Mouse (Mus musculus) cortical plate, adult 2 months (tissue): ENCODE measurements at regions not wholly inside any gene's neighbourhood (a gene's known extent, or its start where the extent isn't known, plus 50 kb on each side); places are given as distances from the start of the nearest gene placed in this dataset.

ENCODE experiments used
- H3K27ac ChIP-seq: fragments of 200-500 bp; 2 replicates; pipeline ENCODE4 v1.5.1; 2012; ENCODE audit warnings: low read length, control low read depth, inconsistent platforms; ENCODE audit not compliant: insufficient read depth
- H3K4me1 ChIP-seq: fragments of 200-500 bp; 2 replicates; pipeline ENCODE4 v1.6.1; 2011; ENCODE audit warnings: low read length; ENCODE audit not compliant: control insufficient read depth, insufficient read depth
- H3K4me3 ChIP-seq: fragments of 200-500 bp; 2 replicates; pipeline ENCODE4 v1.5.1; 2011; ENCODE audit warnings: mild to moderate bottlenecking, low read length, control low read depth; ENCODE audit not compliant: insufficient read depth
- CTCF ChIP-seq: fragments of 200-500 bp; IDR thresholded peaks from 2 replicates; pipeline ENCODE4 v1.5.1; 2011; ENCODE audit warnings: mild to moderate bottlenecking, control low read depth, low read length; ENCODE audit not compliant: insufficient read depth; ENCODE audit errors: extremely low read depth
- POLR2A ChIP-seq: fragments of 200-500 bp; IDR thresholded peaks from 2 replicates; pipeline ENCODE4 v1.6.1; 2011; ENCODE audit warnings: mild to moderate bottlenecking, low read length, control low read depth; ENCODE audit not compliant: insufficient read depth; ENCODE audit errors: extremely low read depth

GRCm38 (mm10) chr2:115483418-115484288 lies 97.9 kb upstream of the BC052040 start:
- no peak overlapping the region for H3K4me3 ChIP-seq
- no peaks in the 10 kb centered on the region for H3K4me1 ChIP-seq
- no peak overlapping the region for H3K27ac ChIP-seq
- TF ChIP-seq POLR2A (no peak), CTCF (no peak)

GRCm38 (mm10) chr2:115488465-115488864 lies 93.1 kb upstream of the BC052040 start:
- TF ChIP-seq POLR2A (no peak), CTCF (no peak)
- Histone ChIP-seq H3K4me3 (no peak overlapping the region), H3K27ac (no peak overlapping the region), H3K4me1 (no peaks in the 10 kb centered on the region)

GRCm38 (mm10) chr2:115493020-115493419 lies 88.5 kb upstream of the BC052040 start:
- no peak overlapping the region for H3K4me3 ChIP-seq
- no peak for TF ChIP-seq POLR2A

DNA sequence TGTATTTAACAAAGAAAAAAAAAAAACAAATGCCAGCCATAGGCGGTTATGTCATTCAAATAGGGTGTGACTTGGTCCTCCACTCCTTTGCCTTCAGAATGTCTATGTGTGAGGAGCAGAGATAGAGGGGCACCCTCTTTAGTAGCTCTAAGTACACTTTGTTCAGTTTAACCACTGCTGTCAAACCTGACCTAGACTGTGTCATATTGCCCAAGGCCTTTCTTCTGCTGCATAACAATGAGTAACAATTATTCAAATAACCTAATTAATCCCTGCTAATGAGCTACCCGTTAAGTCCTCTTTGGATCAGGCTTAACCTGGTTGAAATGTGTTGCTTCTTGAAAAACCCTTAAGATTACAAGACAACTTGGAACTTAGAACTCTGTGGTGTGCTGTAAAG lies 81.6 kb upstream of the BC052040 start:
- TF ChIP-seq POLR2A (no peak), CTCF (no peak)
- Histone ChIP-seq H3K4me1 (no peaks in the 10 kb centered on the region), H3K27ac (no peak overlapping the region), H3K4me3 (no peak overlapping the region)

More at GRCm38 (mm10) chr2:115493020-115493419, 88.5 kb upstream of the BC052040 start:
- Histone ChIP-seq H3K4me1 (no peaks in the 10 kb centered on the region), H3K27ac (no peak overlapping the region)

DNA sequence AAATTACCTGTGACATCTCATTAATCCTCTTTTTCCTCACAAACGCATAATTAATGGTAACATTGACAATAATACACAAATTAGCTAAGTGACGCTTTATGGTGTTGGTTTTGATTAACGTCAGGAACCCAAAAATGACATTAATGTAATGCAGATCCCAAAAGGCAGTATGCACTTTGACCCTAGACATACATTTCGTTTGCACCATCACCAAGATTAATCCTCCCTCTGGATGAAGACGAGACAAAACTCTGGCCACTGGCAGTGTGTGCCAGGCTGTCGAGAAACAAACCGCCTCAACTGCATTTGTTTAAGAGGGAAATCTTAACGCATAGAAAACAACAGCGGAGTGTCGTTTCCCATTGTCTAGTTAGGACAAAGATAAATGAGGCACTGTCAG lies 72.0 kb upstream of the BC052040 start:
- Histone ChIP-seq H3K27ac (no peak overlapping the region), H3K4me3 (no peak overlapping the region), H3K4me1 (no peaks in the 10 kb centered on the region)
- TF ChIP-seq CTCF (no peak), POLR2A (no peak)

- no peak for TF ChIP-seq POLR2A
- no peak for TF ChIP-seq CTCF
- Histone ChIP-seq H3K4me3 (no peak overlapping the region), H3K4me1 (no peaks in the 10 kb centered on the region), H3K27ac (no peak overlapping the region)
Observed at GRCm38 (mm10) chr2:115511146-115511545, 70.4 kb upstream of the BC052040 start.

GRCm38 (mm10) chr2:115511612-115512525 lies 69.6 kb upstream of the BC052040 start:
- no peak overlapping the region for H3K4me3 ChIP-seq
- H3K27ac ChIP-seq: no peak overlapping the region
- no peaks in the 10 kb centered on the region for H3K4me1 ChIP-seq
- no peak for TF ChIP-seq POLR2A
- no peak for TF ChIP-seq CTCF

- H3K4me3 ChIP-seq: no peak overlapping the region
- TF ChIP-seq CTCF: no peak
- TF ChIP-seq POLR2A: no peak
- H3K27ac ChIP-seq: no peak overlapping the region
- H3K4me1 ChIP-seq: no peaks in the 10 kb centered on the region
Observed at GRCm38 (mm10) chr2:115512891-115513290, 68.6 kb upstream of the BC052040 start.

GRCm38 (mm10) chr2:115513774-115514231 lies 67.7 kb upstream of the BC052040 start:
- 0 out of 2 replicates have a peak, but pooled peaks have one; percentile 25 for TF ChIP-seq POLR2A
- no peak for TF ChIP-seq CTCF
- H3K27ac ChIP-seq: no peak overlapping the region
- H3K4me1 ChIP-seq: no peaks in the 10 kb centered on the region
- H3K4me3 ChIP-seq: no peak overlapping the region

GRCm38 (mm10) chr2:115514831-115515428 lies 66.6 kb upstream of the BC052040 start:
- TF ChIP-seq POLR2A (no peak), CTCF (peak; percentile 67)

More at GRCm38 (mm10) chr2:115514831-115515428, 66.6 kb upstream of the BC052040 start:
- H3K4me3 ChIP-seq: no peak overlapping the region
- H3K4me1 ChIP-seq: no peaks in the 10 kb centered on the region
- H3K27ac ChIP-seq: no peak overlapping the region
